Mouse (Mus musculus): ENCODE results near the gene Tnfsf8. TPM values are rescaled to one million over a fixed set of nuclear protein-coding genes. Genes with fewer than 3 reads are reported as not detected.

Tnfsf8 gene
- polyA plus RNA-seq (2012; rRNA removed) (0.03 and 0.04 TPM in 2 replicates), polyA plus RNA-seq (2014; fragmentation: Nextera tagmentation; extraction: Ambion mirVana) (0.06 TPM in 1 of 2 replicates, not detected in the other)

- H3K4me3 ChIP-seq (replicated peaks; ENCODE audit: low read length), result no peak within 1 kb of the TSS
- H3K27ac ChIP-seq (replicated peaks; ENCODE audit: low read depth, low read length), result no peak within 1 kb of the TSS
- peaks cover 21% of the 10 kb centered on the region for H3K4me1 ChIP-seq (ENCODE audit: control insufficient read depth, insufficient read depth, low read length)
- DNase-seq (ENCODE audit: low spot score) (no peak), ATAC-seq (ENCODE audit: low FRiP score, low read depth) (no peak)
- no peak within 1 kb of the TSS for H3K4me2 ChIP-seq (replicated peaks; ENCODE audit: low read depth, low read length, severe bottlenecking)
- no peaks in the 10 kb centered on the region for H3K9me3 ChIP-seq (ENCODE audit: control insufficient read depth, low read length)
- no peak for TF ChIP-seq POLR2A (IDR thresholded peaks at IDR 0.05; ENCODE audit: borderline replicate concordance, extremely low read depth, insufficient read depth, insufficient read length)
- no peaks in the 10 kb centered on the region for H3K27me3 ChIP-seq (ENCODE audit: control insufficient read depth, insufficient read depth, low read length)
- 80% methylated on average over 19 of the region's 19 CpGs for WGBS
- no peaks in the 10 kb centered on the region for H3K36me3 ChIP-seq (ENCODE audit: control insufficient read depth, insufficient read depth, low read length)
- no peak within 1 kb of the TSS for H3K9ac ChIP-seq (ENCODE audit: low read depth, low read length, severe bottlenecking)
Observed at GRCm38 (mm10) chr4:63860688-63861540, at the start of gene Tnfsf8. Tnfsf8 (minus strand) TSS chr4:63861347.

- Histone ChIP-seq H3K9me3 (ENCODE audit: control insufficient read depth, low read length) (no peaks in the 10 kb centered on the region), H3K4me1 (ENCODE audit: control insufficient read depth, insufficient read depth, low read length) (no peaks in the 10 kb centered on the region), H3K4me2 (replicated peaks; ENCODE audit: low read depth, low read length, severe bottlenecking) (no peak overlapping the region), H3K36me3 (ENCODE audit: control insufficient read depth, insufficient read depth, low read length) (no peaks in the 10 kb centered on the region), H3K4me3 (replicated peaks; ENCODE audit: low read length) (no peak overlapping the region), H3K9ac (ENCODE audit: low read depth, low read length, severe bottlenecking) (no peak overlapping the region), H3K27ac (replicated peaks; ENCODE audit: low read depth, low read length) (no peak overlapping the region), H3K27me3 (ENCODE audit: control insufficient read depth, insufficient read depth, low read length) (no peaks in the 10 kb centered on the region)
- DNase-seq (ENCODE audit: low spot score), result no peak
- no peak for ATAC-seq (ENCODE audit: low FRiP score, low read depth)
- TF ChIP-seq POLR2A (IDR thresholded peaks at IDR 0.05; ENCODE audit: borderline replicate concordance, extremely low read depth, insufficient read depth, insufficient read length), result no peak
- WGBS, result 97% methylated on average over 1 of the region's 1 CpGs
Observed at GRCm38 (mm10) chr4:63908511-63908910, 47.4 kb upstream of the Tnfsf8 start.

GRCm38 (mm10) chr4:63907473-63907872, 46.3 kb upstream of the Tnfsf8 start:
- no peaks in the 10 kb centered on the region for H3K9me3 ChIP-seq (ENCODE audit: control insufficient read depth, low read length)
- H3K4me1 ChIP-seq (ENCODE audit: control insufficient read depth, insufficient read depth, low read length), result no peaks in the 10 kb centered on the region
- no peak overlapping the region for H3K9ac ChIP-seq (ENCODE audit: low read depth, low read length, severe bottlenecking)
- no peaks in the 10 kb centered on the region for H3K27me3 ChIP-seq (ENCODE audit: control insufficient read depth, insufficient read depth, low read length)
- H3K27ac ChIP-seq (replicated peaks; ENCODE audit: low read depth, low read length), result no peak overlapping the region
- no peaks in the 10 kb centered on the region for H3K36me3 ChIP-seq (ENCODE audit: control insufficient read depth, insufficient read depth, low read length)
- H3K4me2 ChIP-seq (replicated peaks; ENCODE audit: low read depth, low read length, severe bottlenecking), result no peak overlapping the region
- H3K4me3 ChIP-seq (replicated peaks; ENCODE audit: low read length), result no peak overlapping the region
- TF ChIP-seq POLR2A (IDR thresholded peaks at IDR 0.05; ENCODE audit: borderline replicate concordance, extremely low read depth, insufficient read depth, insufficient read length), result no peak
- ATAC-seq (ENCODE audit: low FRiP score, low read depth) (no peak), DNase-seq (ENCODE audit: low spot score) (no peak)

GRCm38 (mm10) chr4:63906050-63906449, 44.9 kb upstream of the Tnfsf8 start:
- Histone ChIP-seq H3K27ac (replicated peaks; ENCODE audit: low read depth, low read length) (no peak overlapping the region), H3K9ac (ENCODE audit: low read depth, low read length, severe bottlenecking) (no peak overlapping the region), H3K27me3 (ENCODE audit: control insufficient read depth, insufficient read depth, low read length) (no peaks in the 10 kb centered on the region), H3K4me2 (replicated peaks; ENCODE audit: low read depth, low read length, severe bottlenecking) (no peak overlapping the region), H3K36me3 (ENCODE audit: control insufficient read depth, insufficient read depth, low read length) (no peaks in the 10 kb centered on the region), H3K4me1 (ENCODE audit: control insufficient read depth, insufficient read depth, low read length) (no peaks in the 10 kb centered on the region), H3K9me3 (ENCODE audit: control insufficient read depth, low read length) (no peaks in the 10 kb centered on the region), H3K4me3 (replicated peaks; ENCODE audit: low read length) (no peak overlapping the region)
- TF ChIP-seq POLR2A (IDR thresholded peaks at IDR 0.05; ENCODE audit: borderline replicate concordance, extremely low read depth, insufficient read depth, insufficient read length), result no peak
- 56% methylated on average over 3 of the region's 3 CpGs for WGBS
- no peak for ATAC-seq (ENCODE audit: low FRiP score, low read depth)
- no peak for DNase-seq (ENCODE audit: low spot score)

- WGBS, result 82% methylated on average over 10 of the region's 10 CpGs
- no peak overlapping the region for H3K9ac ChIP-seq (ENCODE audit: low read depth, low read length, severe bottlenecking)
- no peaks in the 10 kb centered on the region for H3K4me1 ChIP-seq (ENCODE audit: control insufficient read depth, insufficient read depth, low read length)
- H3K9me3 ChIP-seq (ENCODE audit: control insufficient read depth, low read length), result no peaks in the 10 kb centered on the region
- no peak for ATAC-seq (ENCODE audit: low FRiP score, low read depth)
- no peak for DNase-seq (ENCODE audit: low spot score)
- H3K27me3 ChIP-seq (ENCODE audit: control insufficient read depth, insufficient read depth, low read length), result no peaks in the 10 kb centered on the region
- no peak overlapping the region for H3K4me2 ChIP-seq (replicated peaks; ENCODE audit: low read depth, low read length, severe bottlenecking)
- TF ChIP-seq POLR2A (IDR thresholded peaks at IDR 0.05; ENCODE audit: borderline replicate concordance, extremely low read depth, insufficient read depth, insufficient read length), result no peak
- H3K4me3 ChIP-seq (replicated peaks; ENCODE audit: low read length), result no peak overlapping the region
- H3K36me3 ChIP-seq (ENCODE audit: control insufficient read depth, insufficient read depth, low read length), result no peaks in the 10 kb centered on the region
- no peak overlapping the region for H3K27ac ChIP-seq (replicated peaks; ENCODE audit: low read depth, low read length)
Observed at GRCm38 (mm10) chr4:63899081-63899523, 38.0 kb upstream of the Tnfsf8 start.

Measured in limb, embryonic 14.5 days (tissue).